Mouse (Mus musculus): ENCODE measurements around the gene Arhgef40. TPM values are rescaled to one million over a fixed set of nuclear protein-coding genes. Genes with fewer than 3 reads are reported as not detected.

Gene Arhgef40
- polyA plus RNA-seq, 1 experiment from 2014 or later: 18.2 TPM

DNA sequence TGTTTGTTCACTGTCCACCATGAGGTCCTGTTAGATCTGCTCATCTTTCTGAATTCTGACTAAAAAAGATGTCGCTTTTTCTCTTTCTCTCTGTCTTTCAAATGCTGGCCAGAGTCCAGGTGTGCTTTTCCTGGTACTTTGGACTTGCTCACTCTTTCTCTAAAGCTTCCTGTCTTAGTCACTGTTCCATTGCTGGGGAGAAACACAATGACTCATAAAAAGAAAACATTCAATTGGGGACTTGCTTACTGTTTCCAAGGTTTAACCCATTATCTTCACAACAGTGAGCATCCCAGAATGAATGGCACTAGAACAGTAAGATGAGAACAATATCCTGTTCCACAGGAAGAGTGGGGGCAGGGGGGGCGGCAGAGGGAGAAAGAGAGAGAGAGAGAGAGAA is 24.2 kb upstream of the Arhgef40 start:
- H3K4me1 ChIP-seq (replicated peaks; ENCODE audit: control insufficient read depth, insufficient read depth, low read length): no peaks in the 10 kb centered on the region

DNA sequence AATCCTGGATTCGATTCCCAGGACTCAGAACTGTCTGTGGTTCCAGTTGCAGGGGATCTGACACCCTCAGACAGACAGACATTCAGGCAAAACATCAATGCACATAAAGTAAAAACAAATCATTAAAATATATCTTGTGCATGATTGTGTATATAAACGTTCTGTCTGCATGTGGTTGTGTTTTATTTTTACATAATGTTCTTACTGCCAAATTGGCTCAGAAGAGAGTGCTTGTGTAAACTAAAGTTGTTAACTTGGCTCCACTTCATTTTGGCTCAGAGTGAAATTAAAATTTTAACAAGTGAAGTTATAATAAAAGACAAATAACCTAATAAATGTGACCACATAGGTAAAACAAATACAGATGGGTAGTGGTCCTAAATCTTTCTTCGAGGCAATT is 17.1 kb upstream of the Arhgef40 start:
- no peak for TF ChIP-seq CTCF (IDR thresholded peaks at IDR 0.05; ENCODE audit: low read depth)
- no peaks in the 10 kb centered on the region for H3K9me3 ChIP-seq (ENCODE audit: control insufficient read depth)
- no peak overlapping the region for H3K4me3 ChIP-seq (ENCODE audit: low read depth, low read length)
- WGBS: 62% methylated on average over 3 of the region's 3 CpGs
- H3K4me2 ChIP-seq (replicated peaks; ENCODE audit: low read depth): no peak overlapping the region
- no peak for ATAC-seq
- no peak overlapping the region for H3K9ac ChIP-seq (ENCODE audit: low read depth, low read length)
- no peaks in the 10 kb centered on the region for H3K27me3 ChIP-seq (replicated peaks; ENCODE audit: control insufficient read depth, insufficient read depth, low read length)
- H3K27ac ChIP-seq (ENCODE audit: low read depth, low read length): no peak overlapping the region
- no peaks in the 10 kb centered on the region for H3K36me3 ChIP-seq (ENCODE audit: control insufficient read depth, insufficient read depth)
- H3K4me1 ChIP-seq (replicated peaks; ENCODE audit: control insufficient read depth, insufficient read depth, low read length): no peaks in the 10 kb centered on the region

More for the DNA sequence above, 24.2 kb upstream of the Arhgef40 start:
- TF ChIP-seq CTCF (IDR thresholded peaks at IDR 0.05; ENCODE audit: low read depth): no peak
- Histone ChIP-seq H3K4me2 (replicated peaks; ENCODE audit: low read depth) (no peak overlapping the region), H3K9ac (ENCODE audit: low read depth, low read length) (no peak overlapping the region), H3K27ac (ENCODE audit: low read depth, low read length) (no peak overlapping the region), H3K4me3 (ENCODE audit: low read depth, low read length) (no peak overlapping the region), H3K9me3 (ENCODE audit: control insufficient read depth) (no peaks in the 10 kb centered on the region), H3K27me3 (replicated peaks; ENCODE audit: control insufficient read depth, insufficient read depth, low read length) (no peaks in the 10 kb centered on the region), H3K36me3 (ENCODE audit: control insufficient read depth, insufficient read depth) (no peaks in the 10 kb centered on the region)
- WGBS: 59% methylated on average over 2 of the region's 2 CpGs
- 0 out of 2 replicates have a peak, but pooled peaks have one; percentile 28 for ATAC-seq

DNA sequence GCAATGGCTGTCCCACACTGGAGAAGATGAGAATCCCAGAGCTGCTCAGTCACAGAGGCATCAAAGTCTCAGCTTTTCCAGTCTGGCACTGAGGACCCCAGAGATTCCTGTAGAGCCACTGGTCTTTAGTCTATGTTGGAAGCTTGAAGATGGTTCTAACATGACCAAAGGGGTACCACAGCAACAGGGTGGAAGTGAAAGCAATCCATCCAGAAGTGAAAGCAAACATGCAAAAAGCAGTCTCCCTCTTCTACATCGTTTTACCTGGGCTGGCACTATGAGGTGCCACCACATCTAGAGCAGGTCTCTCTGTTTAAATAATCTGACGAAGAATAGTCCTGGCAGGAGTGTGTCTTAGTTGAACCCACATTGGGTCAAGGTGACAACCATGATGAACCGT is 5.3 kb upstream of the Arhgef40 start:
- Histone ChIP-seq H3K9me3 (ENCODE audit: control insufficient read depth) (no peaks in the 10 kb centered on the region), H3K4me3 (ENCODE audit: low read depth, low read length) (no peak overlapping the region), H3K27me3 (replicated peaks; ENCODE audit: control insufficient read depth, insufficient read depth, low read length) (no peaks in the 10 kb centered on the region), H3K27ac (ENCODE audit: low read depth, low read length) (no peak overlapping the region), H3K4me2 (replicated peaks; ENCODE audit: low read depth) (no peak overlapping the region), H3K36me3 (ENCODE audit: control insufficient read depth, insufficient read depth) (no peaks in the 10 kb centered on the region), H3K9ac (ENCODE audit: low read depth, low read length) (no peak overlapping the region), H3K4me1 (replicated peaks; ENCODE audit: control insufficient read depth, insufficient read depth, low read length) (peaks cover 3% of the 10 kb centered on the region; the same call in 1 of the 2 replicates)
- ATAC-seq: no peak
- no peak for TF ChIP-seq CTCF (IDR thresholded peaks at IDR 0.05; ENCODE audit: low read depth)
- WGBS: 88% methylated on average over 3 of the region's 3 CpGs

DNA sequence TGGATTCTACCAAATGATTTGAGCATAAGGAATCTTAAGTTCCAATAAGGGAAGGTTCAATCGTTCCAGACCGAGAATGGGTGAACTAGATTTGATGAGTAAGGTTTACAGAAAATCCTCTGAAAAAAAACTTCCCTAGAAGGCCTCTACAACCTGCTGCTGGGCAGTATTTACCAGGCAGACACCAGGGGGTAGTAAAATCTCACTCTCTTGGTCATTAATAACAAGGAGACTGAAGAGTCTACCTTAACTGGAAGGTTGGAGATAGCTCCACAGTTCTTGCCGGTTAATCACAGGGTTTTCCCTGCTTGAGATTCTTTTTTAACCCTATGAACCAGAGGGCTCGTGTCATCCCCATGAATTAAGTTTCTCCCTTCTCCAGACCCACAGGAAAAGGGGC is 1.3 kb upstream of the Arhgef40 start:
- no peak for TF ChIP-seq CTCF (IDR thresholded peaks at IDR 0.05; ENCODE audit: low read depth)
- Histone ChIP-seq H3K36me3 (ENCODE audit: control insufficient read depth, insufficient read depth) (no peaks in the 10 kb centered on the region), H3K4me2 (replicated peaks; ENCODE audit: low read depth) (no peak overlapping the region; the same call in 1 of the 2 replicates), H3K9me3 (ENCODE audit: control insufficient read depth) (no peaks in the 10 kb centered on the region), H3K4me1 (replicated peaks; ENCODE audit: control insufficient read depth, insufficient read depth, low read length) (peaks cover 3% of the 10 kb centered on the region; the same call in 1 of the 2 replicates), H3K9ac (ENCODE audit: low read depth, low read length) (no peak overlapping the region), H3K4me3 (ENCODE audit: low read depth, low read length) (no peak overlapping the region), H3K27ac (ENCODE audit: low read depth, low read length) (no peak overlapping the region), H3K27me3 (replicated peaks; ENCODE audit: control insufficient read depth, insufficient read depth, low read length) (no peaks in the 10 kb centered on the region)
- 76% methylated on average over 4 of the region's 4 CpGs for WGBS
- ATAC-seq: no peak

DNA sequence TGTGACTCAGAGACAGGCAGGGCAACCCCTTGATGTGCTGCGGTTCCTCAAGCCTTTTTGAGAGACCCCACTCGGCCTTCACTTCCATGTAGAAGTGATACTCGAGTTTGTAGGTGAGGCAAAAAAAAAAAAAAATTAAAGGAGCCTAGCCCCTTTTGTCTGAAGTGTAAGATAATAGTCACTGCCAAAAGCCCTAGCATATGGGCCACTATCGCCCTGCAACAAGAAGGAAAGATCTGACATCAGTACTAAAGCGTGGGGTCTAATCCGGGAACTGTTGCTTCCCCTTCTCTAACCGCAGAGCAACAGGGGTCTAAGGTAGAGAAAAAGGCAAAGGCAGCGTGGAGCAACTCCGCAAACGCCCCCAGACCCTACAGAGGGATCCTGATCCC is 668 bp upstream of the Arhgef40 start:
- 53% methylated on average over 10 of the region's 10 CpGs for WGBS
- Histone ChIP-seq H3K4me3 (ENCODE audit: low read depth, low read length) (peak overlapping the region; percentile 70), H3K4me2 (replicated peaks; ENCODE audit: low read depth) (peak overlapping the region; percentile 98), H3K27ac (ENCODE audit: low read depth, low read length) (no peak overlapping the region), H3K27me3 (replicated peaks; ENCODE audit: control insufficient read depth, insufficient read depth, low read length) (no peaks in the 10 kb centered on the region), H3K36me3 (ENCODE audit: control insufficient read depth, insufficient read depth) (no peaks in the 10 kb centered on the region), H3K4me1 (replicated peaks; ENCODE audit: control insufficient read depth, insufficient read depth, low read length) (peaks cover 3% of the 10 kb centered on the region; the same call in 1 of the 2 replicates), H3K9me3 (ENCODE audit: control insufficient read depth) (no peaks in the 10 kb centered on the region), H3K9ac (ENCODE audit: low read depth, low read length) (peak overlapping the region; percentile 68; the same call in 1 of the 2 replicates)
- TF ChIP-seq CTCF (IDR thresholded peaks at IDR 0.05; ENCODE audit: low read depth): no peak
- ATAC-seq: no peak

DNA sequence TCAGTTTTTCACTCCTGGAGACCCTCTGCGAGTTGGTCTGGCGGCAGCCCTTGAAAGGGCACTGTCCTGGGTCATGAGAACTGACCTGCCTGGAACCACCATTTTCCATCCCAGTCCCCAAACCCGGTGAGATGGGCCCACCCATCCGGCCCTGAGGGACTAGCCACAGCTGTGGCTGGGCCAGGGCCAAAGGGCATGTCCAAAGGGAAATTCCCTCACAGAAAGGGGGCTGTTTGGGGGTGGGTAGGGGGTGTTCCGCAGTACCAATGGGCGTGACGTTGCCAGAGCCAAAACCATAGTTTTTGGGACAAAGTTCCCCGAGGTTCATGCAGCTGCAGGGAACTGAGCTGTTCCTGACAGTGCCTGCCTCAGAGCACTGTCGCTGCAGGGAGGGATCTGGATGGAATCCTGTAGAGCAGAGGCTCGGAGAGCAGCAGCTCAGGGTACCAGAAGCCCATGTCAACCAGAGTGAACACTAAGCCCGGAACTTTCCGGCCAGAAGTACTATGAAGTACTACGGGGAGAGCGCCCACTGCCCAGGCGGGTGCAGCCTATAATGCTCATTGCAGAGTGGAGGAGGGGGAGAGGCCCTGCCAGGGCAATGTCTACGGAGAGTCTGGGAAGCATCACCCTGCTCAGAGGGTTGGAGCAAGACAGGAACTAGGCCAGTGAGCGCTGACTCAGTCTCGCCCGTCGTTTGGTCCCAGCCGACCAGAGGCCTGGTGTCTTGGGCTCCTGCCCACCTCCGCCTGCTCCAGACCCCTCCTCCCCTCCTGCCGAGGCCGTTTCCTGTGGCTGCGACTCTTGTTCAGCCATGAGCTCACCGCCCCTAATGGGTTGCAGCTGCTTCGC is 1.0 kb downstream of the Arhgef40 start:
- WGBS: 13% methylated on average over 27 of the region's 27 CpGs
- 0 out of 2 replicates have a peak, but pooled peaks have one; percentile 2 for TF ChIP-seq CTCF (IDR thresholded peaks at IDR 0.05; ENCODE audit: low read depth)
- Histone ChIP-seq H3K27ac (ENCODE audit: low read depth, low read length) (peak overlapping the region; percentile 76), H3K9ac (ENCODE audit: low read depth, low read length) (peak overlapping the region; percentile 68), H3K36me3 (ENCODE audit: control insufficient read depth, insufficient read depth) (0 out of 2 replicates have a peak, but pooled peaks cover 10% of the 10 kb centered on the region), H3K27me3 (replicated peaks; ENCODE audit: control insufficient read depth, insufficient read depth, low read length) (no peaks in the 10 kb centered on the region), H3K4me2 (replicated peaks; ENCODE audit: low read depth) (peak overlapping the region; percentile 98), H3K4me1 (replicated peaks; ENCODE audit: control insufficient read depth, insufficient read depth, low read length) (peaks cover 3% of the 10 kb centered on the region; the same call in 1 of the 2 replicates), H3K4me3 (ENCODE audit: low read depth, low read length) (peak overlapping the region; percentile 70), H3K9me3 (ENCODE audit: control insufficient read depth) (no peaks in the 10 kb centered on the region)
- ATAC-seq: peak; percentile 63
